Mouse (Mus musculus) erythroblast, embryonic 14.5 days (primary cell): ENCODE results near the gene Loxl1. TPM values are rescaled to one million over a fixed set of nuclear protein-coding genes. Genes with fewer than 3 reads are reported as not detected.

Experiments
- H3K27me3 ChIP-seq: 2 replicates; pipeline ENCODE4 v1.6.1; 2012; ENCODE audit warnings: inconsistent platforms; ENCODE audit not compliant: control insufficient read depth
- H3K36me3 ChIP-seq: 2 replicates; pipeline ENCODE4 v1.6.1; 2012; ENCODE audit warnings: mild to moderate bottlenecking, inconsistent platforms; ENCODE audit not compliant: control insufficient read depth
- H3K4me1 ChIP-seq: 2 replicates; pipeline ENCODE4 v1.6.1; 2012; ENCODE audit warnings: inconsistent platforms; ENCODE audit not compliant: control insufficient read depth
- H3K4me3 ChIP-seq: replicated peaks from 2 replicates; pipeline ENCODE3; 2012; ENCODE audit warnings: moderate library complexity, mild to moderate bottlenecking, inconsistent platforms
- H3K9me3 ChIP-seq: 2 replicates; pipeline ENCODE4 v1.6.1; 2012; ENCODE audit warnings: low read length, inconsistent platforms, mixed read lengths; ENCODE audit not compliant: control insufficient read depth
- GATA1 ChIP-seq: IDR thresholded peaks from 2 replicates; pipeline ENCODE4 v1.6.1; 2012; ENCODE audit warnings: low read length, inconsistent platforms, mixed read lengths
- TAL1 ChIP-seq: IDR thresholded peaks from 3 replicates; pipeline ENCODE4 v1.6.1; 2012; ENCODE audit warnings: low read length, inconsistent platforms, mixed read lengths
- polyA plus RNA-seq: library from polyadenylated mRNA; stranded (reverse); fragments of >175 nt; gene quantifications from 2 replicates; pipeline ENCODE4 v1.2.3, GENCODE M21; 2012

The Loxl1 gene
- polyA plus RNA-seq: 0.01 TPM in 1 of 2 replicates, not detected in the other

DNA sequence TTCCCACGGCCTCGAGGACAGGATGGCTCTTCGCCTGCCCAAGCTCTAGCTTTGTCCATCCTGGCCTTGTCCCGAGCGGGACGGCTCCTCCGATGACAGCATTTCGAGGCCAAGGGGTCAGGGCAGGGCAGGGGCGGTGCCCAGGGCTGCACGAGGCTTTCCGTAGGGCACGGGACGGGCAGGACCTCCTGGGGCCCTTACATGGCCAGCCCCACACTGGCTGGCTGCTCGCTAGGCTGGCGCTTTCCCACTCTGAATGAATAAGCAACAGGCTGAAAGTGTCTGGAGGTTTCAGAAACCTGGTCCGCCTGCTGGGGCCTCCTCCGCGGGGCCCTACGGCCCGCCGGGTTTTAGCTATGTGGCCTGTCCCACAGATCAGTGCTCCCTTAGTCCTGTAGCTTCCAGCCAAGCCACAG is at the start of gene Loxl1:
TSS of gene Loxl1 (minus strand) at position 243 of the 416 bp plus-strand sequence.
- no peak within 1 kb of the TSS for H3K4me3 ChIP-seq
- peaks cover 39% of the 10 kb centered on the region for H3K27me3 ChIP-seq
- no peaks in the 10 kb centered on the region for H3K9me3 ChIP-seq
- TF ChIP-seq TAL1 (no peak), GATA1 (no peak)
- no peaks in the 10 kb centered on the region for H3K4me1 ChIP-seq
- no peaks in the 10 kb centered on the region for H3K36me3 ChIP-seq

DNA sequence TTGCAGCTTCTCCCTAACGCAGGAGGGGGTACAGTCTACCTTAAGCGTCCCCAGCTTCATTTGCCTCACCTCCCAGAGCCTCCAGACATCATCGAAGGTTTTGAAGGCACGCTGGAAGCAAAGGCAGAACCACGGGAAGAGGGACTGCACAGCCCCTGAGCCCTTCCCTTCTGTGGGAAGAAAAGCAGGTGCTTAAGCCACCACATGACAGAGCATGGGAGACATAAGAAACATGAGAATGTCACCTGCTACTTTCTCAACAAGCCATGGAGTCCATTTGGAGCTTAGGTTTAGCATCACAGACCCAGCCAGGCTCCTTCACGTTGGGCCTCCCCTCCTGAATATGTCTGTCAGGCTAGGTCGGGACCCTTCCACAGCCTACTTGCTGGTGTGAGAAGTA is 49.0 kb upstream of the Loxl1 start:
- H3K4me1 ChIP-seq: no peaks in the 10 kb centered on the region
- no peaks in the 10 kb centered on the region for H3K9me3 ChIP-seq
- no peaks in the 10 kb centered on the region for H3K27me3 ChIP-seq
- H3K4me3 ChIP-seq: no peak overlapping the region
- H3K36me3 ChIP-seq: no peaks in the 10 kb centered on the region
- TF ChIP-seq TAL1 (no peak), GATA1 (no peak)

GRCm38 (mm10) chr9:58361373-58361772 is 48.4 kb upstream of the Loxl1 start:
- Histone ChIP-seq H3K27me3 (no peaks in the 10 kb centered on the region), H3K4me1 (no peaks in the 10 kb centered on the region), H3K36me3 (no peaks in the 10 kb centered on the region), H3K4me3 (no peak overlapping the region), H3K9me3 (no peaks in the 10 kb centered on the region)
- TF ChIP-seq GATA1 (no peak), TAL1 (no peak)

- H3K27me3 ChIP-seq: no peaks in the 10 kb centered on the region
- H3K4me3 ChIP-seq: no peak overlapping the region
- no peaks in the 10 kb centered on the region for H3K36me3 ChIP-seq
- no peaks in the 10 kb centered on the region for H3K4me1 ChIP-seq
- no peak for TF ChIP-seq GATA1
- no peak for TF ChIP-seq TAL1
- H3K9me3 ChIP-seq: no peaks in the 10 kb centered on the region
Observed at GRCm38 (mm10) chr9:58355262-58356050, 42.5 kb upstream of the Loxl1 start.

DNA sequence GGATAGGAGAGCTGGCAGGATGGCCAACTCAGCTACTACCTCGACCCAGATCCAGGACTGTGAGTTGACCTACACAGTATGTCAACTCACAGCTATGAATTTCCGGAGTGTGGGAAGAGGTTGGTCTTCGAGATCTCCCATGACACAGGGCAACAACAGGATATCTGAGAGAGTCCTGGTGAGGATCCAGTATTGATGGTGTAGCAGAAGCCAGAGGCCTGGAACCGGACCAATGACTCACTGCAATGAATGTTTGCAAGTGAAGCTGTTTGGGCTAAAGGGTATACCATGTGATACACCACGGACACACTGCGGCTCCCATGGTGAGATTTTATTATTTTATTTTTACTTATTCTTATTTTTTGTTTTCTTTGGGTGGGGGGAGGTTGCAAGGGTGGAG is 41.7 kb upstream of the Loxl1 start:
- Histone ChIP-seq H3K36me3 (no peaks in the 10 kb centered on the region), H3K9me3 (no peaks in the 10 kb centered on the region), H3K27me3 (no peaks in the 10 kb centered on the region), H3K4me1 (no peaks in the 10 kb centered on the region), H3K4me3 (no peak overlapping the region)
- TF ChIP-seq TAL1: no peak

- no peak overlapping the region for H3K4me3 ChIP-seq
- TF ChIP-seq GATA1 (no peak), TAL1 (no peak)
- H3K9me3 ChIP-seq: no peaks in the 10 kb centered on the region
- no peaks in the 10 kb centered on the region for H3K27me3 ChIP-seq
- no peaks in the 10 kb centered on the region for H3K36me3 ChIP-seq
- H3K4me1 ChIP-seq: no peaks in the 10 kb centered on the region
Observed at GRCm38 (mm10) chr9:58353224-58353623, 40.2 kb upstream of the Loxl1 start.

- TF ChIP-seq TAL1 (no peak), GATA1 (no peak)
- no peaks in the 10 kb centered on the region for H3K9me3 ChIP-seq
- no peaks in the 10 kb centered on the region for H3K27me3 ChIP-seq
- H3K4me3 ChIP-seq: no peak overlapping the region
- H3K36me3 ChIP-seq: no peaks in the 10 kb centered on the region
- H3K4me1 ChIP-seq: no peaks in the 10 kb centered on the region
Observed at GRCm38 (mm10) chr9:58347795-58348194, 34.8 kb upstream of the Loxl1 start.

GRCm38 (mm10) chr9:58346498-58346897 is 33.5 kb upstream of the Loxl1 start:
- no peaks in the 10 kb centered on the region for H3K9me3 ChIP-seq
- no peaks in the 10 kb centered on the region for H3K4me1 ChIP-seq
- no peak for TF ChIP-seq TAL1
- no peak overlapping the region for H3K4me3 ChIP-seq
- no peaks in the 10 kb centered on the region for H3K36me3 ChIP-seq
- H3K27me3 ChIP-seq: no peaks in the 10 kb centered on the region

DNA sequence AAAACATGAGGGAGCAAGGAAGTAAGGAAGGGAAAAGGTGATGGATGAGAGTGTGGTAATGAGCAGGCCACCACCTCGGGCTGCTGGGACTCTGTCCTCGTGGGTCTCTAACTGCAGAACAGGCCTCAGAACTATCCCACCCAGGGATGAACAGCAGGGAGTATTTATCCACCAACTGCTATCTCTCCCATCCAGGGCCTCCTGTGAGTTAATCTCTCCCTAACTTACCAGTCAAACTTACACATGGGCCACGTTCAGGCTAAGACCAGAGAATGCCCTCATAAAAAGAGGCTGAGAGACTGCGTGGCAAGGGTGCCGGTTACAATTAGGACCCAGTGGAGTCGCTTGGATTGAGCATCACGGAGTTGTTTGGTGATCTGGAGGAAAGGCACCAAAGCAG is 33.0 kb upstream of the Loxl1 start:
- Histone ChIP-seq H3K9me3 (no peaks in the 10 kb centered on the region), H3K4me1 (no peaks in the 10 kb centered on the region), H3K36me3 (no peaks in the 10 kb centered on the region), H3K4me3 (no peak overlapping the region), H3K27me3 (no peaks in the 10 kb centered on the region)
- TF ChIP-seq TAL1 (no peak), GATA1 (no peak)

DNA sequence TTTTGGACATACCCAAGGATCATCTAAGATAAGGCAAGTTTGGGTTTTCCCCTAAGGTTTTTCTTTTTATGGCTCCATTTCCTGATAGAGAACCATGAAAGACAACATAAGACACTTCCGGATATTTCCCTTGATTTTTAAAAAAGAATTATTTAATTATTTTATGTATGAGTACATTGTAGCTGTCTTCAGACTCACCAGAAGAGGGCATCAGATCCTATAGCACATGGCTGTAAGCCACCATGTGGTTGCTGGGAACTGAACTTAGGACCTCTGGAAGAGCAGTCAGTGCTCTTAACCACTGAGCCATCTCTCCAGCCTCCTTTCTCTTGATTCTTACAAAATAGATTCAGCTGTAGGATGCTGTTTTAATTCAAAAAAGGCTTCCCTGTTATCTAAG is 28.8 kb upstream of the Loxl1 start:
- no peaks in the 10 kb centered on the region for H3K4me1 ChIP-seq
- no peaks in the 10 kb centered on the region for H3K27me3 ChIP-seq
- H3K36me3 ChIP-seq: no peaks in the 10 kb centered on the region
- TF ChIP-seq TAL1 (no peak), GATA1 (no peak)
- H3K4me3 ChIP-seq: no peak overlapping the region
- no peaks in the 10 kb centered on the region for H3K9me3 ChIP-seq
